Mouse (Mus musculus) layer of hippocampus, postnatal 14 days (tissue): ENCODE measurements around the gene Ripor2. TPM values are rescaled to one million over a fixed set of nuclear protein-coding genes. Genes with fewer than 3 reads are reported as not detected.
A peak's percentile ranks its signal among the peaks of the same experiment; 100 is the strongest.

Experiments used
- DNase-seq, 2 experiments: peaks; one replicate each; pipeline ENCODE4 v3.0.0; 2021 to 2022; ENCODE audit warnings: low spot score in 2 of 2, mixed read lengths in 1 of 2
- total RNA-seq, 2 experiments: library from RNA; stranded (reverse); gene quantifications; 2 replicates each; pipeline ENCODE4 v1.2.3; 2021

Gene Ripor2
- total RNA-seq, 2 experiments from 2014 or later = 66.1 to 68.3 TPM

GRCm38 (mm10) chr13:24615921-24616565, 34.1 kb downstream of the Ripor2 start:
- DNase-seq = no peak

- no peak for DNase-seq
These were observed 34.7 kb downstream of the Ripor2 start for GRCm38 (mm10) chr13:24616645-24617044.

- no peak for DNase-seq
These were observed 35.2 kb downstream of the Ripor2 start for GRCm38 (mm10) chr13:24617076-24617798.

GRCm38 (mm10) chr13:24617799-24618130, 35.8 kb downstream of the Ripor2 start:
- DNase-seq = no peak

GRCm38 (mm10) chr13:24619711-24620110, 37.7 kb downstream of the Ripor2 start:
- no peak for DNase-seq

- peak in 1 of 2 experiments; percentile 52 for DNase-seq
These were observed 38.5 kb downstream of the Ripor2 start for GRCm38 (mm10) chr13:24620439-24620838.

- DNase-seq = no peak
These were observed 41.6 kb downstream of the Ripor2 start for GRCm38 (mm10) chr13:24623631-24624030.

GRCm38 (mm10) chr13:24625071-24625470, 43.1 kb downstream of the Ripor2 start:
- no peak for DNase-seq

- no peak for DNase-seq
These were observed 44.9 kb downstream of the Ripor2 start for GRCm38 (mm10) chr13:24626698-24627436.

- no peak for DNase-seq
These were observed 46.2 kb downstream of the Ripor2 start for GRCm38 (mm10) chr13:24628192-24628591.

- DNase-seq = no peak
These were observed 47.2 kb downstream of the Ripor2 start for GRCm38 (mm10) chr13:24629073-24629621.

GRCm38 (mm10) chr13:24630364-24630763, 48.4 kb downstream of the Ripor2 start:
- DNase-seq = no peak

GRCm38 (mm10) chr13:24632988-24633577, 51.1 kb downstream of the Ripor2 start:
- no peak for DNase-seq

- no peak for DNase-seq
These were observed 52.5 kb downstream of the Ripor2 start for GRCm38 (mm10) chr13:24634346-24635120.

- peak; percentile 36 to 57 for DNase-seq
These were observed 56.6 kb downstream of the Ripor2 start for GRCm38 (mm10) chr13:24638371-24639214.

- DNase-seq = peak in 1 of 2 experiments; percentile 24
These were observed 57.5 kb downstream of the Ripor2 start for GRCm38 (mm10) chr13:24639215-24640165.

GRCm38 (mm10) chr13:24640166-24640560, 58.2 kb downstream of the Ripor2 start:
- DNase-seq = no peak

GRCm38 (mm10) chr13:24640836-24641385, 58.9 kb downstream of the Ripor2 start:
- DNase-seq = no peak
